Comparison of ENCODE assay signal across 14 mouse cellular contexts in the genomic region with DNA sequence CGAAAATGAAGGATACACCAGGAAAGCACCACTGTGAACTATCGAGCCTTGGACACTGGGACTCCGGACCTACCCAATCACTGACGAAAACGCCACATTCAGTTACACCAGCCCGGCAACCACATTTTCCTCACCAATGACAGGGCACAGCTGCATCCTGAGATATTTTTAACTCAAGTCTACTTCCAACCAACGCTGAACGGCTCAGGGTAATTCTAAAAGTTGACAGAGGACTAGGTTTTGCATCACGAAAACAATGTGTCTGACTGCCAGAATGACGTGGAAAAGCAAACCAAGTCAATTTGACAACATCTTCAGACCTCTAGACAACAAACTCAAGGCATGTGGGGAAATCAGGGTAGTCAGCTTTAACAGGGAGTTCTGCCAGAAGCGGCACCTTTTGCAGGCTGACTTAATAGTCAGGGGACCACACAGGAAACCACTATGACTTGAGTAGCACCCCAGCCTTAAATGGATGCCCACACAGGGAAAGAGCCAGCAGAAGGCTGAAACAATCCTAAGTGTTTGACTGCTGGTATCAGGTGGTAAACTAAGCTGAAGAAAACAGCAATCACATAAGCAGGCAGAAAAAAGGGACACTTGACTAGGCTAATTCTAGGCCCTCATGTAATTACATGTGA. TPM values are rescaled to one million over a fixed set of nuclear protein-coding genes. Genes with fewer than 3 reads are reported as not detected.
DNase-seq lines count a peak whose midpoint lies in the region; ATAC-seq and TF ChIP-seq lines count a peak whose summit lies in the region.
"Had no signal": no experiment of that assay in that cellular context is flagged by ENCODE, and none has a peak within 500 bp of the region (broad histone marks: within the 10 kb centered on the region; RNA-seq: fewer than 3 reads in every experiment).

No protein-coding gene starts in this region.

- 24% methylated on average over 11 of the region's 11 CpGs for WGBS in liver, embryonic 12.5 days (ENCODE audit: insufficient replicate concordance)
- 50% methylated on average over 11 of the region's 11 CpGs for WGBS in liver, embryonic 11.5 days
- under 1% methylated on average over 11 of the region's 11 CpGs for WGBS in bone marrow, adult 2 months
- WGBS in macrophage (ENCODE audit: missing documents), result 11% methylated on average over 11 of the region's 11 CpGs
- 92% methylated on average over 11 of the region's 11 CpGs for WGBS in midbrain, embryonic 14.5 days
- 91% methylated on average over 11 of the region's 11 CpGs for WGBS in neural tube, embryonic 15.5 days

- no peak overlapping the region for H3K4me3 ChIP-seq in liver, embryonic 12.5 days
- H3K4me3 ChIP-seq in liver, embryonic 11.5 days (ENCODE audit: low read depth, low read length), result no peak overlapping the region
- H3K4me3 ChIP-seq in bone marrow, adult 2 months (replicated peaks; ENCODE audit: control insufficient read depth, low read depth, low read length), result no peak overlapping the region
- no peak overlapping the region for H3K4me3 ChIP-seq in macrophage (ENCODE audit: inconsistent target)
- no peak overlapping the region for H3K4me3 ChIP-seq in midbrain, embryonic 14.5 days (replicated peaks; ENCODE audit: low read depth, low read length)
- no peak overlapping the region for H3K4me3 ChIP-seq in neural tube, embryonic 15.5 days (replicated peaks)
- H3K4me3 ChIP-seq: forebrain, embryonic 10.5 days; hindbrain, embryonic 12.5 days; limb, embryonic 15.5 days had no signal

- no peaks in the 10 kb centered on the region for H3K79me2 ChIP-seq in macrophage (ENCODE audit: inconsistent target)

- peak overlapping the region; percentile 16; the same call in 1 of the 2 replicates for H3K4me2 ChIP-seq in liver, embryonic 12.5 days
- H3K4me2 ChIP-seq in liver, embryonic 11.5 days, result no peak overlapping the region
- no peak overlapping the region for H3K4me2 ChIP-seq in midbrain, embryonic 14.5 days (ENCODE audit: low read length)
- H3K4me2 ChIP-seq in neural tube, embryonic 15.5 days, result no peak overlapping the region
- H3K4me2 ChIP-seq: hindbrain, embryonic 12.5 days; limb, embryonic 15.5 days had no signal

- TF ChIP-seq CTCF in bone marrow, adult 2 months (IDR thresholded peaks at IDR 0.05; ENCODE audit: control insufficient read depth, insufficient read depth, low read length), result no peak

- H3K36me3 ChIP-seq in liver, embryonic 12.5 days, result peaks cover 10% of the 10 kb centered on the region; the same call in 1 of the 2 replicates
- peaks cover 4% of the 10 kb centered on the region; the same call in 1 of the 2 replicates for H3K36me3 ChIP-seq in liver, embryonic 11.5 days (ENCODE audit: control insufficient read depth, insufficient read depth, low read length)
- H3K36me3 ChIP-seq in macrophage (ENCODE audit: inconsistent target), result peaks cover 23% of the 10 kb centered on the region
- peaks cover 19% of the 10 kb centered on the region for H3K36me3 ChIP-seq in midbrain, embryonic 14.5 days (ENCODE audit: control insufficient read depth, insufficient read depth, low read length)
- peaks cover 12% of the 10 kb centered on the region for H3K36me3 ChIP-seq in neural tube, embryonic 15.5 days

- no peaks in the 10 kb centered on the region for H3K4me1 ChIP-seq in liver, embryonic 12.5 days
- H3K4me1 ChIP-seq in liver, embryonic 11.5 days (replicated peaks; ENCODE audit: control insufficient read depth, insufficient read depth, low read length), result no peaks in the 10 kb centered on the region; the same call in 1 of the 2 replicates
- peaks cover 2% of the 10 kb centered on the region; the same call in 1 of the 2 replicates for H3K4me1 ChIP-seq in bone marrow, adult 2 months (ENCODE audit: control insufficient read depth, insufficient read depth, low read length)
- no peaks in the 10 kb centered on the region for H3K4me1 ChIP-seq in midbrain, embryonic 14.5 days (ENCODE audit: control insufficient read depth, insufficient read depth, low read length)
- peaks cover 6% of the 10 kb centered on the region for H3K4me1 ChIP-seq in neural tube, embryonic 15.5 days
- H3K4me1 ChIP-seq: hindbrain, embryonic 12.5 days had no signal

- H3K9ac ChIP-seq in liver, embryonic 12.5 days, result no peak overlapping the region
- H3K9ac ChIP-seq in liver, embryonic 11.5 days (ENCODE audit: low read depth, low read length), result no peak overlapping the region
- no peak overlapping the region for H3K9ac ChIP-seq in midbrain, embryonic 14.5 days (replicated peaks; ENCODE audit: low read length)
- no peak overlapping the region for H3K9ac ChIP-seq in neural tube, embryonic 15.5 days (replicated peaks)
- H3K9ac ChIP-seq: hindbrain, embryonic 12.5 days; limb, embryonic 15.5 days had no signal

- H3K9me3 ChIP-seq in liver, embryonic 12.5 days (replicated peaks), result no peaks in the 10 kb centered on the region
- no peaks in the 10 kb centered on the region for H3K9me3 ChIP-seq in liver, embryonic 11.5 days (ENCODE audit: control insufficient read depth, low read length)
- no peaks in the 10 kb centered on the region for H3K9me3 ChIP-seq in midbrain, embryonic 14.5 days (ENCODE audit: control insufficient read depth, low read length)
- no peaks in the 10 kb centered on the region for H3K9me3 ChIP-seq in neural tube, embryonic 15.5 days (replicated peaks)
- H3K9me3 ChIP-seq: forebrain, embryonic 10.5 days; hindbrain, embryonic 12.5 days; limb, embryonic 15.5 days had no signal

- H3K27ac ChIP-seq in liver, embryonic 12.5 days, result no peak overlapping the region
- H3K27ac ChIP-seq in liver, embryonic 11.5 days (ENCODE audit: low read depth, low read length), result no peak overlapping the region
- peak overlapping the region; percentile 17; the same call in 1 of the 2 replicates for H3K27ac ChIP-seq in bone marrow, adult 2 months (ENCODE audit: control insufficient read depth, insufficient read depth, low read depth, low read length, poor library complexity)
- peak overlapping the region; percentile 35; the same call in 1 of the 2 replicates for H3K27ac ChIP-seq in macrophage
- no peak overlapping the region for H3K27ac ChIP-seq in midbrain, embryonic 14.5 days (replicated peaks; ENCODE audit: low read depth, low read length)
- H3K27ac ChIP-seq in neural tube, embryonic 15.5 days (replicated peaks), result no peak overlapping the region
- H3K27ac ChIP-seq: forebrain, embryonic 10.5 days; hindbrain, embryonic 12.5 days; limb, embryonic 15.5 days had no signal

- no peaks in the 10 kb centered on the region for H3K27me3 ChIP-seq in liver, embryonic 12.5 days (replicated peaks)
- H3K27me3 ChIP-seq in liver, embryonic 11.5 days (replicated peaks; ENCODE audit: control insufficient read depth, insufficient read depth, low read length), result no peaks in the 10 kb centered on the region
- H3K27me3 ChIP-seq in midbrain, embryonic 14.5 days (ENCODE audit: control insufficient read depth, insufficient read depth, low read length), result no peaks in the 10 kb centered on the region
- H3K27me3 ChIP-seq in neural tube, embryonic 15.5 days (replicated peaks), result no peaks in the 10 kb centered on the region; the same call in 1 of the 2 replicates
- H3K27me3 ChIP-seq: hindbrain, embryonic 12.5 days had no signal

- TF ChIP-seq POLR2A in bone marrow, adult 2 months (IDR thresholded peaks at IDR 0.05; ENCODE audit: borderline replicate concordance, control insufficient read depth, low read depth, low read length), result no peak

- ATAC-seq in liver, embryonic 12.5 days, result no peak
- no peak for ATAC-seq in liver, embryonic 11.5 days (replicated peaks; ENCODE audit: low FRiP score)
- ATAC-seq in midbrain, embryonic 14.5 days (ENCODE audit: low FRiP score, low TSS enrichment), result no peak
- no peak for ATAC-seq in neural tube, embryonic 15.5 days (ENCODE audit: low FRiP score)

- DNase-seq in liver, embryonic 11.5 days (ENCODE audit: low spot score), result no peak
- peak; percentile 50 for DNase-seq in thymus, postnatal 0 days (ENCODE audit: low spot score)
- no peak for DNase-seq in midbrain, embryonic 14.5 days
- no peak for DNase-seq in ovary, postnatal 36 days (ENCODE audit: low spot score)
- DNase-seq: cerebellum, postnatal 10 days; kidney, adult 8-10 months had no signal

RNA-seq across cellular contexts. Expression of a gene that starts 32.8 kb away (rescaled TPM):
- 2.1 and 2.5 TPM in 2 replicates for polyA plus RNA-seq in liver, embryonic 12.5 days (2016; fragmentation: Nextera tagmentation; extraction: Ambion mirVana)
- 6.6 and 6.7 TPM in 2 replicates for polyA plus RNA-seq in liver, embryonic 11.5 days (2014; fragmentation: Nextera tagmentation; extraction: Ambion mirVana)
- 0.47 and 1.00 TPM in 2 replicates for polyA plus RNA-seq in bone marrow, adult 2 months (2011; ENCODE audit: insufficient read depth, insufficient read length, low replicate concordance, missing spikeins)
- total RNA-seq in macrophage (2018; cell fraction: chromatin; rRNA removed), result 10 to 100 TPM in 18 of 26 experiments, 1 to 10 TPM in 8; 3.4 to 41.5 (median 15.0) TPM
- total RNA-seq in macrophage (2018; cell fraction: cytosol; rRNA removed), result 10 to 100 TPM in 9 of 26 experiments, 1 to 10 TPM in 17; 3.9 to 12.3 (median 6.1) TPM
- total RNA-seq in macrophage (2018; cell fraction: nucleus; rRNA removed), result 10 to 100 TPM in 13 of 26 experiments, 1 to 10 TPM in 13; 3.1 to 31.3 (median 10.1) TPM
- 3.7 to 5.2 TPM (median 4.7 TPM) in 3 replicates for polyA plus RNA-seq in macrophage (2018)
- polyA plus RNA-seq in thymus, postnatal 0 days (2015; fragmentation: Nextera tagmentation; extraction: Ambion mirVana), result 0.67 and 0.92 TPM in 2 replicates
- 15.4 and 15.6 TPM in 2 replicates for polyA plus RNA-seq in midbrain, embryonic 14.5 days (2014; fragmentation: Nextera tagmentation; extraction: Ambion mirVana)
- polyA plus RNA-seq in neural tube, embryonic 15.5 days (2015; fragmentation: Nextera tagmentation; extraction: Ambion mirVana), result 10.4 and 12.1 TPM in 2 replicates
- total RNA-seq: MEL had no signal

Comparison
In these comparisons a context has a peak if more than half of its experiments do, and no peak if none do; other contexts are left out.
1. H3K27ac ChIP-seq: peak in bone marrow, adult 2 months (single experiment) and macrophage (single experiment); none in liver, embryonic 12.5 days (single experiment), liver, embryonic 11.5 days (single experiment), midbrain, embryonic 14.5 days (single experiment) and neural tube, embryonic 15.5 days (single experiment).